Comparison of ENCODE assay signal across 8 mouse cellular contexts in genomic region chr1:96871528-96872360, GRCm38 (mm10). TPM values are rescaled to one million over a fixed set of nuclear protein-coding genes. Genes with fewer than 3 reads are reported as not detected.
DNase-seq lines count a peak whose midpoint lies in the region; ATAC-seq and TF ChIP-seq lines count a peak whose summit lies in the region.

TSS of gene Slco4c1 (minus strand) at chr1:96872171.

- DNase-seq in heart, adult 11 months, result no peak
- DNase-seq in cerebellum, postnatal 14 days, result peak; percentile 67 to 76
- peak; percentile 28 to 30 for DNase-seq in frontal cortex, postnatal 25 days (ENCODE audit: low spot score in 2 of 2)
- DNase-seq in kidney, postnatal 0 days (ENCODE audit: low spot score), result peak; percentile 47
- peak; percentile 50 for DNase-seq in liver, adult 2 months (ENCODE audit: extremely low read depth, low read depth, low spot score)
- DNase-seq in testis, postnatal 14 days (ENCODE audit: low spot score), result peak; percentile 19

- H3K9me3 ChIP-seq in heart, embryonic 13.5 days, result no peaks in the 10 kb centered on the region
- no peaks in the 10 kb centered on the region for H3K9me3 ChIP-seq in kidney, postnatal 0 days (replicated peaks; ENCODE audit: low read length)
- no peaks in the 10 kb centered on the region for H3K9me3 ChIP-seq in midbrain, embryonic 16.5 days (replicated peaks; ENCODE audit: control insufficient read depth, low read length, poor library complexity, severe bottlenecking)

- H3K4me3 ChIP-seq in heart, embryonic 13.5 days, result peak within 1 kb of the TSS; percentile 60
- H3K4me3 ChIP-seq in kidney, postnatal 0 days (replicated peaks; ENCODE audit: low read depth, low read length), result peak within 1 kb of the TSS; percentile 42
- peak within 1 kb of the TSS; percentile 61 for H3K4me3 ChIP-seq in liver, adult 2 months (ENCODE audit: insufficient read depth, low read depth, low read length)
- H3K4me3 ChIP-seq in midbrain, embryonic 16.5 days (ENCODE audit: low read depth, low read length), result peak within 1 kb of the TSS; percentile 65

- H3K4me2 ChIP-seq in heart, embryonic 13.5 days, result peak within 1 kb of the TSS; percentile 84
- H3K4me2 ChIP-seq in kidney, postnatal 0 days (ENCODE audit: low read length), result peak within 1 kb of the TSS; percentile 84
- H3K4me2 ChIP-seq in midbrain, embryonic 16.5 days (ENCODE audit: low read length), result peak within 1 kb of the TSS; percentile 90

- no peaks in the 10 kb centered on the region for H3K79me2 ChIP-seq in liver, adult 2 months (ENCODE audit: control insufficient read depth, insufficient read depth, low read length)

- peak within 1 kb of the TSS; percentile 75 for H3K9ac ChIP-seq in heart, embryonic 13.5 days
- H3K9ac ChIP-seq in kidney, postnatal 0 days (ENCODE audit: low read depth, low read length), result peak within 1 kb of the TSS; percentile 59
- H3K9ac ChIP-seq in liver, adult 2 months (ENCODE audit: low read depth, low read length), result peak within 1 kb of the TSS; percentile 35; the same call in 1 of the 2 replicates
- peak within 1 kb of the TSS; percentile 75 for H3K9ac ChIP-seq in midbrain, embryonic 16.5 days (ENCODE audit: low read depth, low read length)

- H3K27ac ChIP-seq in heart, embryonic 13.5 days (replicated peaks), result no peak within 1 kb of the TSS
- H3K27ac ChIP-seq in kidney, postnatal 0 days, result peak within 1 kb of the TSS; percentile 60; the same call in 1 of the 2 replicates
- H3K27ac ChIP-seq in liver, adult 2 months (replicated peaks; ENCODE audit: insufficient read depth, low read depth, low read length), result no peak within 1 kb of the TSS
- no peak within 1 kb of the TSS for H3K27ac ChIP-seq in midbrain, embryonic 16.5 days (ENCODE audit: low read length)

- H3K27me3 ChIP-seq in heart, embryonic 13.5 days (replicated peaks), result peaks cover 20% of the 10 kb centered on the region
- H3K27me3 ChIP-seq in kidney, postnatal 0 days (ENCODE audit: insufficient read depth, low read length), result no peaks in the 10 kb centered on the region
- H3K27me3 ChIP-seq in liver, adult 2 months (ENCODE audit: control insufficient read depth, insufficient read depth, low read length), result peaks cover 5% of the 10 kb centered on the region; the same call in 1 of the 2 replicates
- H3K27me3 ChIP-seq in midbrain, embryonic 16.5 days (ENCODE audit: control insufficient read depth, insufficient read depth, low read depth, low read length), result no peaks in the 10 kb centered on the region

- WGBS in heart, embryonic 13.5 days, result 1% methylated on average over 40 of the region's 40 CpGs
- WGBS in kidney, postnatal 0 days, result under 1% methylated on average over 39 of the region's 40 CpGs
- WGBS in liver, adult 2 months, result 4% methylated on average over 40 of the region's 40 CpGs
- WGBS in midbrain, embryonic 16.5 days, result under 1% methylated on average over 40 of the region's 40 CpGs

- TF ChIP-seq CTCF in kidney, postnatal 0 days (IDR thresholded peaks at IDR 0.05; ENCODE audit: low read depth), result no peak
- TF ChIP-seq CTCF in liver, adult 2 months (IDR thresholded peaks at IDR 0.05; ENCODE audit: low read depth, low read length), result no peak

- H3K4me1 ChIP-seq in heart, embryonic 13.5 days, result peaks cover 15% of the 10 kb centered on the region
- peaks cover 7% of the 10 kb centered on the region; the same call in 1 of the 2 replicates for H3K4me1 ChIP-seq in kidney, postnatal 0 days (replicated peaks; ENCODE audit: insufficient read depth, low read length)
- no peaks in the 10 kb centered on the region for H3K4me1 ChIP-seq in liver, adult 2 months (ENCODE audit: control insufficient read depth, insufficient read depth, low read length)
- peaks cover 2% of the 10 kb centered on the region; the same call in 1 of the 2 replicates for H3K4me1 ChIP-seq in midbrain, embryonic 16.5 days (ENCODE audit: control insufficient read depth, insufficient read depth, low read length)

- ATAC-seq in heart, embryonic 13.5 days (ENCODE audit: extremely low read depth, insufficient number of reproducible peaks, low FRiP score, low TSS enrichment), result no peak
- peak; percentile 91 for ATAC-seq in kidney, postnatal 0 days (replicated peaks; ENCODE audit: low FRiP score, low read depth)
- peak; percentile 95 for ATAC-seq in midbrain, embryonic 16.5 days

- no peaks in the 10 kb centered on the region for H3K36me3 ChIP-seq in heart, embryonic 13.5 days
- no peaks in the 10 kb centered on the region for H3K36me3 ChIP-seq in kidney, postnatal 0 days (ENCODE audit: insufficient read depth, low read length)
- no peaks in the 10 kb centered on the region for H3K36me3 ChIP-seq in liver, adult 2 months (ENCODE audit: control insufficient read depth, insufficient read depth, low read length)
- H3K36me3 ChIP-seq in midbrain, embryonic 16.5 days (ENCODE audit: control insufficient read depth, insufficient read depth, low read length), result no peaks in the 10 kb centered on the region

- TF ChIP-seq POLR2A in liver, adult 2 months (IDR thresholded peaks at IDR 0.05; ENCODE audit: extremely low read depth, insufficient read depth, low read length), result no peak

RNA-seq across cellular contexts. Expression of gene Slco4c1, which starts in this region (rescaled TPM):
- polyA plus RNA-seq in heart, embryonic 13.5 days (2015; fragmentation: Nextera tagmentation; extraction: Ambion mirVana), result 0.05 and 0.16 TPM in 2 replicates
- 8.1 and 9.1 TPM in 2 replicates for polyA plus RNA-seq in kidney, postnatal 0 days (2015; fragmentation: Nextera tagmentation; extraction: Ambion mirVana)
- under 0.01 TPM in 2 replicates for total RNA-seq in liver, adult 2 months (2014; rRNA removed)
- not detected in 2 replicates for polyA plus RNA-seq in liver, adult 2 months (2012; rRNA removed)
- polyA plus RNA-seq in midbrain, embryonic 16.5 days (2015; fragmentation: Nextera tagmentation; extraction: Ambion mirVana), result 1.5 and 1.9 TPM in 2 replicates

Comparison
In these comparisons a context has a peak if more than half of its experiments do, and no peak if none do; other contexts are left out.
1. Peak in DNase-seq, H3K4me3 ChIP-seq and H3K9ac ChIP-seq in liver, adult 2 months; RNA of the gene not detected or under 1 TPM.